Mouse (Mus musculus) hindbrain, embryonic 16.5 days (tissue): ENCODE results near the gene Scube1. TPM values are rescaled to one million over a fixed set of nuclear protein-coding genes. Genes with fewer than 3 reads are reported as not detected.

Experiments
- ATAC-seq: fragments of 200-750 bp; cut with Nextera tagmentation; 2 replicates; pipeline ENCODE4 v1.8.0; 2017; ENCODE audit warnings: moderate TSS enrichment, moderate library complexity
- H3K27ac ChIP-seq: fragments of 300-500 bp; sonication (generic); 2 replicates; pipeline ENCODE4 v1.5.1; 2014; ENCODE audit warnings: low read depth, mild to moderate bottlenecking, control low read depth, low read length, moderate library complexity
- H3K27me3 ChIP-seq: fragments of 300-500 bp; sonication (generic); replicated peaks from 2 replicates; pipeline ENCODE4 v1.6.1; 2014; ENCODE audit warnings: low read length; ENCODE audit not compliant: control insufficient read depth, insufficient read depth
- H3K36me3 ChIP-seq: fragments of 300-500 bp; sonication (generic); 2 replicates; pipeline ENCODE4 v1.6.1; 2014; ENCODE audit warnings: mild to moderate bottlenecking, low read length, moderate library complexity, mixed read lengths; ENCODE audit not compliant: control insufficient read depth, insufficient read depth
- H3K4me1 ChIP-seq: fragments of 300-500 bp; sonication (generic); 2 replicates; pipeline ENCODE4 v1.6.1; 2014; ENCODE audit warnings: low read depth, low read length; ENCODE audit not compliant: control insufficient read depth, insufficient read depth
- H3K4me2 ChIP-seq: fragments of 300-500 bp; sonication (generic); 2 replicates; pipeline ENCODE4 v1.6.1; 2014; ENCODE audit warnings: mild to moderate bottlenecking, low read length, control low read depth, moderate library complexity
- H3K4me3 ChIP-seq: fragments of 300-500 bp; sonication (generic); 2 replicates; pipeline ENCODE4 v1.5.1; 2014; ENCODE audit warnings: mild to moderate bottlenecking, low read length, control low read depth, moderate library complexity
- H3K9ac ChIP-seq: fragments of 300-500 bp; sonication (generic); 2 replicates; pipeline ENCODE4 v1.6.1; 2014; ENCODE audit warnings: low read depth, mild to moderate bottlenecking, control low read depth, low read length, moderate library complexity
- H3K9me3 ChIP-seq: fragments of 300-500 bp; sonication (generic); 2 replicates; pipeline ENCODE4 v1.6.1; 2014; ENCODE audit warnings: mild to moderate bottlenecking, low read length, moderate library complexity; ENCODE audit not compliant: control insufficient read depth
- WGBS: fragments of 180-500 bp; shearing (Covaris S2); extraction: QIAGEN DNeasy Blood & Tissue Kit; methylation state at CpG from one replicate; pipeline ENCODE4 v1.1.7; 2014; 5-methylcytosine and 5-hydroxymethylcytosine counted together
- polyA plus RNA-seq: library from polyadenylated mRNA; unstranded; fragments of >200 nt; fragmentation: Nextera tagmentation; extraction: Ambion mirVana; gene quantifications from 2 replicates; pipeline ENCODE4 v1.2.1, GENCODE M21; 2015

The Scube1 gene
- polyA plus RNA-seq, 1 experiment from 2014 or later: 5.8 TPM

- no peak overlapping the region for H3K9ac ChIP-seq
- 85% methylated on average over 6 of the region's 6 CpGs for WGBS
Measured at GRCm38 (mm10) chr15:83591758-83592157, 133.1 kb downstream of the Scube1 start.

GRCm38 (mm10) chr15:83590841-83591240 is 134.0 kb downstream of the Scube1 start:
- no peak for ATAC-seq

More at GRCm38 (mm10) chr15:83591758-83592157, 133.1 kb downstream of the Scube1 start:
- H3K4me1 ChIP-seq: peaks cover 16% of the 10 kb centered on the region
- no peak for ATAC-seq
- H3K4me3 ChIP-seq: no peak overlapping the region
- H3K27me3 ChIP-seq: no peaks in the 10 kb centered on the region
- H3K27ac ChIP-seq: no peak overlapping the region
- H3K36me3 ChIP-seq: peaks cover 8% of the 10 kb centered on the region
- no peak overlapping the region for H3K4me2 ChIP-seq
- no peaks in the 10 kb centered on the region for H3K9me3 ChIP-seq

GRCm38 (mm10) chr15:83584741-83585220 is 140.0 kb downstream of the Scube1 start:
- peaks cover 59% of the 10 kb centered on the region for H3K36me3 ChIP-seq
- no peak overlapping the region for H3K4me3 ChIP-seq
- no peaks in the 10 kb centered on the region for H3K4me1 ChIP-seq
- H3K9ac ChIP-seq: no peak overlapping the region
- H3K27me3 ChIP-seq: no peaks in the 10 kb centered on the region
- H3K27ac ChIP-seq: no peak overlapping the region
- H3K9me3 ChIP-seq: peaks cover 3% of the 10 kb centered on the region
- H3K4me2 ChIP-seq: no peak overlapping the region
- ATAC-seq: no peak
- 95% methylated on average over 6 of the region's 6 CpGs for WGBS

More at GRCm38 (mm10) chr15:83590841-83591240, 134.0 kb downstream of the Scube1 start:
- H3K27ac ChIP-seq: no peak overlapping the region
- H3K4me2 ChIP-seq: no peak overlapping the region
- H3K4me3 ChIP-seq: no peak overlapping the region
- H3K4me1 ChIP-seq: peaks cover 16% of the 10 kb centered on the region
- H3K9me3 ChIP-seq: peaks cover 3% of the 10 kb centered on the region
- H3K27me3 ChIP-seq: no peaks in the 10 kb centered on the region
- 94% methylated on average over 4 of the region's 4 CpGs for WGBS
- no peak overlapping the region for H3K9ac ChIP-seq
- H3K36me3 ChIP-seq: peaks cover 17% of the 10 kb centered on the region

GRCm38 (mm10) chr15:83583419-83584156 is 141.2 kb downstream of the Scube1 start:
- Histone ChIP-seq H3K4me3 (no peak overlapping the region), H3K36me3 (peaks cover 67% of the 10 kb centered on the region), H3K27ac (no peak overlapping the region), H3K4me2 (no peak overlapping the region), H3K9ac (no peak overlapping the region), H3K4me1 (no peaks in the 10 kb centered on the region), H3K9me3 (peaks cover 3% of the 10 kb centered on the region), H3K27me3 (no peaks in the 10 kb centered on the region)
- no peak for ATAC-seq
- WGBS: 65% methylated on average over 8 of the region's 8 CpGs

- no peaks in the 10 kb centered on the region for H3K27me3 ChIP-seq
- H3K4me1 ChIP-seq: no peaks in the 10 kb centered on the region
- no peak overlapping the region for H3K4me2 ChIP-seq
- ATAC-seq: no peak
- peaks cover 67% of the 10 kb centered on the region for H3K36me3 ChIP-seq
- no peak overlapping the region for H3K4me3 ChIP-seq
- H3K9ac ChIP-seq: no peak overlapping the region
- no peak overlapping the region for H3K27ac ChIP-seq
- WGBS: 88% methylated on average over 4 of the region's 4 CpGs
- peaks cover 3% of the 10 kb centered on the region for H3K9me3 ChIP-seq
Measured at GRCm38 (mm10) chr15:83582931-83583330, 141.9 kb downstream of the Scube1 start.

- no peak for ATAC-seq
- Histone ChIP-seq H3K4me1 (no peaks in the 10 kb centered on the region), H3K27ac (no peak overlapping the region), H3K9ac (no peak overlapping the region), H3K9me3 (no peaks in the 10 kb centered on the region), H3K36me3 (peaks cover 43% of the 10 kb centered on the region), H3K4me2 (no peak overlapping the region), H3K27me3 (no peaks in the 10 kb centered on the region), H3K4me3 (no peak overlapping the region)
- WGBS: 95% methylated on average over 9 of the region's 9 CpGs
Measured at GRCm38 (mm10) chr15:83576651-83577050, 148.2 kb downstream of the Scube1 start.

GRCm38 (mm10) chr15:83575543-83575942 is 149.3 kb downstream of the Scube1 start:
- Histone ChIP-seq H3K4me2 (no peak overlapping the region), H3K4me3 (no peak overlapping the region), H3K36me3 (peaks cover 35% of the 10 kb centered on the region), H3K9me3 (no peaks in the 10 kb centered on the region), H3K27ac (no peak overlapping the region), H3K9ac (no peak overlapping the region), H3K4me1 (no peaks in the 10 kb centered on the region), H3K27me3 (no peaks in the 10 kb centered on the region)
- no peak for ATAC-seq
- WGBS: 95% methylated on average over 8 of the region's 8 CpGs

- H3K36me3 ChIP-seq: peaks cover 30% of the 10 kb centered on the region
Measured at GRCm38 (mm10) chr15:83574731-83575351, 150.0 kb downstream of the Scube1 start.

GRCm38 (mm10) chr15:83573606-83574005 is 151.2 kb downstream of the Scube1 start:
- Histone ChIP-seq H3K27ac (no peak overlapping the region), H3K4me3 (no peak overlapping the region), H3K9ac (no peak overlapping the region), H3K27me3 (no peaks in the 10 kb centered on the region), H3K4me1 (no peaks in the 10 kb centered on the region), H3K4me2 (no peak overlapping the region), H3K9me3 (no peaks in the 10 kb centered on the region), H3K36me3 (peaks cover 21% of the 10 kb centered on the region)
- ATAC-seq: no peak
- 96% methylated on average over 12 of the region's 12 CpGs for WGBS

More at GRCm38 (mm10) chr15:83574731-83575351, 150.0 kb downstream of the Scube1 start:
- H3K4me3 ChIP-seq: no peak overlapping the region
- no peaks in the 10 kb centered on the region for H3K9me3 ChIP-seq
- H3K27ac ChIP-seq: no peak overlapping the region
- H3K27me3 ChIP-seq: no peaks in the 10 kb centered on the region
- 88% methylated on average over 6 of the region's 6 CpGs for WGBS
- no peaks in the 10 kb centered on the region for H3K4me1 ChIP-seq
- no peak for ATAC-seq
- no peak overlapping the region for H3K4me2 ChIP-seq
- H3K9ac ChIP-seq: no peak overlapping the region
